Mouse (Mus musculus) neural tube, embryonic 13.5 days (tissue): ENCODE results near the gene Eps8. TPM values are rescaled to one million over a fixed set of nuclear protein-coding genes. Genes with fewer than 3 reads are reported as not detected.
A peak's percentile ranks its signal among the peaks of the same experiment; 100 is the strongest.

Experiments used
- ATAC-seq: fragments of 200-750 bp; cut with Nextera tagmentation; 2 replicates; pipeline ENCODE4 v1.8.0; 2017; ENCODE audit warnings: low read depth, mild to moderate bottlenecking, moderate TSS enrichment, moderate library complexity
- H3K27ac ChIP-seq: fragments of 300-500 bp; sonication (generic); replicated peaks from 2 replicates; pipeline ENCODE4 v1.5.1; 2015; ENCODE audit warnings: moderate library complexity, mild to moderate bottlenecking, inconsistent platforms
- H3K27me3 ChIP-seq: fragments of 300-500 bp; sonication (generic); 2 replicates; pipeline ENCODE4 v1.6.1; 2015; ENCODE audit warnings: mild to moderate bottlenecking, inconsistent platforms
- H3K36me3 ChIP-seq: fragments of 300-500 bp; sonication (generic); 2 replicates; pipeline ENCODE4 v1.6.1; 2015; ENCODE audit warnings: mild to moderate bottlenecking, inconsistent platforms
- H3K4me1 ChIP-seq: fragments of 300-500 bp; sonication (generic); replicated peaks from 2 replicates; pipeline ENCODE4 v1.6.1; 2015; ENCODE audit warnings: inconsistent platforms
- H3K4me2 ChIP-seq: fragments of 300-500 bp; sonication (generic); 2 replicates; pipeline ENCODE4 v1.6.1; 2015; ENCODE audit warnings: inconsistent platforms, mild to moderate bottlenecking, moderate library complexity
- H3K4me3 ChIP-seq: fragments of 300-500 bp; sonication (generic); 2 replicates; pipeline ENCODE4 v1.5.1; 2015; ENCODE audit warnings: mild to moderate bottlenecking, inconsistent platforms
- H3K9ac ChIP-seq: fragments of 300-500 bp; sonication (generic); 2 replicates; pipeline ENCODE4 v1.6.1; 2015; ENCODE audit warnings: moderate library complexity, mild to moderate bottlenecking, inconsistent platforms
- H3K9me3 ChIP-seq: fragments of 300-500 bp; sonication (generic); 2 replicates; pipeline ENCODE4 v1.6.1; 2016; ENCODE audit warnings: inconsistent platforms
- WGBS: fragments of 180-500 bp; shearing (Covaris S2); methylation state at CpG from one replicate; pipeline ENCODE4 v1.1.7; 2015; 5-methylcytosine and 5-hydroxymethylcytosine counted together
- polyA plus RNA-seq: library from polyadenylated mRNA; unstranded; fragments of >200 nt; fragmentation: Nextera tagmentation; extraction: Ambion mirVana; gene quantifications from 2 replicates; pipeline ENCODE4 v1.2.1, GENCODE M21; 2015

Gene Eps8
- polyA plus RNA-seq, 1 experiment from 2014 or later: 10.8 TPM

DNA sequence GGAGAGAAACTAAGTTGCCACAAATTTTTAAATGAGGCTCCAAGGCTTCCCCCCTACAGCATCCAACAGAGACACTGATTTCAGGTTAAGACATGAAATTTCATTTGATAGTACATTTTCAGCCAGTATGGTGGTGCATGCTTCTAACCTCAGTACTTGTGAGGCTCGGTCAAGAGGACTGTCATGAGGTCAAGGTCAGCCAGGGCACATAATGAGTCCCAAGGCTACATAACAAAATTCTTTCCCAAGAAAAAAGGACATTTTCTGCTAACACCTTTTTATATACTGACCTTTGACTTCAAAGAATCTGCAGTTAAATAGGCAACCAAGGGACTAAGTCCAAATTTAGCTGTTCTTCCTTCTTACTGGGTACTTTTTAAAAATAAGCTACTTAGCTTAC, 181.2 kb downstream of the Eps8 start:
- peaks cover 9% of the 10 kb centered on the region; the same call in 1 of the 2 replicates for H3K9me3 ChIP-seq
- WGBS: 74% methylated on average over 1 of the region's 1 CpGs
- peaks cover 27% of the 10 kb centered on the region for H3K4me1 ChIP-seq
- H3K4me3 ChIP-seq: no peak overlapping the region
- H3K4me2 ChIP-seq: no peak overlapping the region
- no peaks in the 10 kb centered on the region for H3K27me3 ChIP-seq
- no peak overlapping the region for H3K27ac ChIP-seq
- H3K9ac ChIP-seq: no peak overlapping the region
- peaks cover 5% of the 10 kb centered on the region; the same call in 1 of the 2 replicates for H3K36me3 ChIP-seq
- no peak for ATAC-seq

- Histone ChIP-seq H3K9ac (0 out of 2 replicates have a peak overlapping the region, but pooled peaks have one; percentile 22), H3K27me3 (no peaks in the 10 kb centered on the region), H3K4me2 (no peak overlapping the region), H3K4me3 (no peak overlapping the region), H3K4me1 (peaks cover 27% of the 10 kb centered on the region), H3K9me3 (peaks cover 9% of the 10 kb centered on the region; the same call in 1 of the 2 replicates), H3K36me3 (peaks cover 5% of the 10 kb centered on the region; the same call in 1 of the 2 replicates), H3K27ac (peak overlapping the region; percentile 63; the same call in 1 of the 2 replicates)
- WGBS: 38% methylated on average over 9 of the region's 9 CpGs
- peak; percentile 66 for ATAC-seq
Observed at GRCm38 (mm10) chr6:137472129-137472528, 182.5 kb downstream of the Eps8 start.

DNA sequence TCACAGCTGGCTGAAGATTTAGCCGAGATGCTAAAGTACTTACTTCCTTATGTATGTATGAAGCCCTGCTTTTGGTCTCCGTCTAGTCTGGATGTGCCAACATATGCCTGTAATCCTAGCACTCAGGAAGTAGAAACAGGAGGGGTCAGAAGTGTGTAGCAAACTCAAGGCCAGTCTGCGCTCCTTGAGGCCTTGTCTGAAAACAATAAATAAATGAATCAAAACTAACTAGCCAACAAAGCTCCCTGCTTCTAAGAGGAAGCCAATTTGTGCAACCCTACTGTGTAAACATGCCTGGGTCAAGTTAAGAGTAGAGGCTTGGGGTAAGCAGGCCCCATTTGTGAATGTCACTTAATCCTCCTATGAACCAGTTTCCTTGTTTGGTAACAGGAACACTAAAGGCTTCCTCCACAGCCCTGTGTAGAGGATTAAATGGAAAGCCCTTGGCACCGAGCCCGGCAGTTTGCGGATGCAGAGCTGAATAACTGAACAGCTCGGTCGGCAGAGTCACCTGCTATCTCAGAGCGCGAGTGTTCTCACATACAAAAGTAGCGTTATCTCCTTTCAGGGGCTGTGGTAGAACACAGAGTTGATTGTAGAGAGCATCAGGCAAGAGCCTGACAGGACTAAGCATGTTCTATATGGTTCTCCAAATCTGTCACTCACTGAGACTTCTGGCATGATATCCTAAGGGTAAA, 183.6 kb downstream of the Eps8 start:
- ATAC-seq: peak; percentile 57
- H3K27ac ChIP-seq: peak overlapping the region; percentile 63

DNA sequence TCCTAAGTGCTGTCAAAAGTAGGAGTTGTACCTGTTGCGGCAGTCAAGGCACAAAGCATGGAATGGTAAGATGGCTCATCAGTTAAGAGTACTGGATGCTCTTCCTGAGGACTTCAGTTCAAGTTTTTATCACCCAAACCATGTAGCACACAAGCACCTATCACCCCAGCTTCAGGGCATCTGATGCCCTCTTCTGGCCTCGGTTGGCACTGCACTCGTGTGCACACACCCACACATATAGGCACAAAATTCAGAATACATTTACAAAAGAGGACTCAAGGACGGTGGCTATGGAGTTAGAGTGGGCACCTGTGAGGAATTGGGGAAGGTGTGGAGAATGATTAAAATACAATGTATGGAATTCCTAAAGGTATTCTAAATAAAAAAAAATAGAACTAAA, 185.1 kb downstream of the Eps8 start:
- Histone ChIP-seq H3K4me3 (no peak overlapping the region), H3K9ac (no peak overlapping the region), H3K36me3 (0 out of 2 replicates have a peak, but pooled peaks cover under 1% of the 10 kb centered on the region), H3K27ac (no peak overlapping the region), H3K4me1 (peaks cover 35% of the 10 kb centered on the region), H3K9me3 (no peaks in the 10 kb centered on the region), H3K4me2 (no peak overlapping the region), H3K27me3 (no peaks in the 10 kb centered on the region)
- no peak for ATAC-seq
- WGBS: 98% methylated on average over 4 of the region's 4 CpGs

More for the DNA sequence above, 183.6 kb downstream of the Eps8 start:
- Histone ChIP-seq H3K4me3 (no peak overlapping the region), H3K4me2 (no peak overlapping the region), H3K4me1 (peaks cover 27% of the 10 kb centered on the region), H3K9ac (no peak overlapping the region), H3K36me3 (no peaks in the 10 kb centered on the region), H3K27me3 (no peaks in the 10 kb centered on the region), H3K9me3 (peaks cover 4% of the 10 kb centered on the region; the same call in 1 of the 2 replicates)
- WGBS: 44% methylated on average over 11 of the region's 11 CpGs

GRCm38 (mm10) chr6:137467696-137468095, 187.0 kb downstream of the Eps8 start:
- no peaks in the 10 kb centered on the region for H3K27me3 ChIP-seq
- peaks cover 38% of the 10 kb centered on the region for H3K4me1 ChIP-seq
- no peak overlapping the region for H3K27ac ChIP-seq
- H3K4me3 ChIP-seq: no peak overlapping the region
- no peak overlapping the region for H3K9ac ChIP-seq
- WGBS: 85% methylated on average over 3 of the region's 3 CpGs
- peaks cover 11% of the 10 kb centered on the region for H3K36me3 ChIP-seq
- no peak overlapping the region for H3K4me2 ChIP-seq
- no peak for ATAC-seq
- H3K9me3 ChIP-seq: no peaks in the 10 kb centered on the region

DNA sequence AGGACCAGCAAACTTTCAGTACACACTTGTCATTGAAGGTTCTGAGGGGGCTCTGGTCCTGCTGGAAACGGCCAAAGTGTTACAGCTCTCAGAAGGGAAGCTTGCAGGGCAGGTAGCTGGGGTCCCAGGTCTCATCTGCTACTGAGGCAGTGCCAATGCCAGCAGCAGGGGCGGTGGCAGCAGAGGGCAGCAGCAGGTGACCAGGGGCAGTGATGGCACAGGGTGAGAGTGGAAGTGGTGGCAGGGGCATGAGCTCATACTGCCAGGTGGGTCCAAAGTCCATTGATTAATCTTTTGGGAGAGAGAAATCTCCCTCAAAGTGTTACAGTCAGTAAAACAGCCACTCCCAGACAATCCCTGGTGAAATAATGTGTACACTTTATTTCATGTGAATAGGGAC, 188.4 kb downstream of the Eps8 start:
- H3K9me3 ChIP-seq: no peaks in the 10 kb centered on the region
- 89% methylated on average over 2 of the region's 2 CpGs for WGBS
- no peak for ATAC-seq

GRCm38 (mm10) chr6:137465253-137465652, 189.4 kb downstream of the Eps8 start:
- Histone ChIP-seq H3K4me1 (peaks cover 13% of the 10 kb centered on the region; the same call in 1 of the 2 replicates), H3K36me3 (peaks cover 25% of the 10 kb centered on the region), H3K9ac (no peak overlapping the region), H3K27me3 (no peaks in the 10 kb centered on the region), H3K27ac (no peak overlapping the region), H3K4me3 (no peak overlapping the region), H3K9me3 (no peaks in the 10 kb centered on the region), H3K4me2 (no peak overlapping the region)
- ATAC-seq: peak; percentile 60; the same call in 1 of the 2 replicates
- WGBS: 31% methylated on average over 2 of the region's 2 CpGs

More for the DNA sequence above, 188.4 kb downstream of the Eps8 start:
- no peak overlapping the region for H3K27ac ChIP-seq
- no peaks in the 10 kb centered on the region for H3K27me3 ChIP-seq
- peaks cover 25% of the 10 kb centered on the region for H3K36me3 ChIP-seq
- H3K4me1 ChIP-seq: peaks cover 23% of the 10 kb centered on the region
- H3K4me3 ChIP-seq: no peak overlapping the region
- H3K9ac ChIP-seq: no peak overlapping the region
- H3K4me2 ChIP-seq: no peak overlapping the region

DNA sequence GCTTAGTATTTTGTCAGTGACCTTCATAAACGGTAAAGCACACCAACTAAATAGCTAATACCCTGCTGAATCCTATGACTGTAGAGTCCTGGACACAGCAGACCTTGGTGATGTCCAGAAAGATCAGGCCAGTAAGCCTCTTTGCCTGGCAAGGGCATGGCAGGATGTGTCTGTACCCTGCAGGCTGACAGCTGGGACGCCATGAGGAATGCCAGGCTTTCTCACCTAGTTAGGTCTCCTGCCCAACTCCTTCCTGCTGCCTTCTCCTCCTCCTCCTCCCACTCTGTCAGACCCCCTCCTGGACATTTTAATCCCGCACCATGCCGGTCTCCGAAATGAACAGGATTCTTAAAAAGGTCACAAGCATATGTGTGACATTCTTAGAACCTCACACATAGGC, 190.9 kb downstream of the Eps8 start:
- WGBS: 97% methylated on average over 5 of the region's 5 CpGs
- Histone ChIP-seq H3K9ac (no peak overlapping the region), H3K36me3 (peaks cover 25% of the 10 kb centered on the region), H3K4me3 (no peak overlapping the region), H3K27me3 (no peaks in the 10 kb centered on the region), H3K27ac (no peak overlapping the region), H3K4me2 (no peak overlapping the region), H3K4me1 (0 out of 2 replicates have a peak, but pooled peaks cover 11% of the 10 kb centered on the region), H3K9me3 (no peaks in the 10 kb centered on the region)
- ATAC-seq: no peak

DNA sequence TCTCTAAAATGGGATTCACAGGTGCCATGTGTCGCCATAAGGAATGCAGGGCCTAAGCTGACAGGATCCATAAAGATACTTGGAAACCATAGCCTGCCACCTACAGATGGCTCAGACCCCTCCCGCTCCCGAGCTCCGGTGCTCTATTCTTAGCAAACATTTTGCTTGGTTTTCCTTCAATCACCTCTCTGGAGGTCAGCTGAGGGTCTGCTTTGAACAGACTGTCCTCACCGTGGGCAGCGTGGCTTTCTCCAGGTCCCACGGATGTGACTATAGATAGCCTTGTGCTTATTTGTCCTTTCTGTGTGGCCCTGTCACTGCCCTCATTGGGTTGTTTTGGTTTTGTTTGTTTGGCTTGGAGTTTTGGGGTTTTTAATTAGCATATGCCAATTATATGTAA, 196.5 kb downstream of the Eps8 start:
- Histone ChIP-seq H3K27ac (no peak overlapping the region), H3K4me3 (no peak overlapping the region), H3K4me2 (no peak overlapping the region), H3K36me3 (peaks cover 23% of the 10 kb centered on the region), H3K4me1 (peaks cover 3% of the 10 kb centered on the region; the same call in 1 of the 2 replicates), H3K9me3 (no peaks in the 10 kb centered on the region), H3K27me3 (no peaks in the 10 kb centered on the region), H3K9ac (no peak overlapping the region)
- WGBS: 87% methylated on average over 7 of the region's 7 CpGs
- ATAC-seq: no peak

GRCm38 (mm10) chr6:137457210-137457609, 197.5 kb downstream of the Eps8 start:
- peaks cover 16% of the 10 kb centered on the region for H3K36me3 ChIP-seq
- H3K9me3 ChIP-seq: no peaks in the 10 kb centered on the region
- H3K4me3 ChIP-seq: no peak overlapping the region
- no peak overlapping the region for H3K27ac ChIP-seq
- no peak overlapping the region for H3K9ac ChIP-seq
- 70% methylated on average over 7 of the region's 7 CpGs for WGBS
- no peaks in the 10 kb centered on the region for H3K27me3 ChIP-seq
- no peak overlapping the region for H3K4me2 ChIP-seq
- peaks cover 3% of the 10 kb centered on the region; the same call in 1 of the 2 replicates for H3K4me1 ChIP-seq
- no peak for ATAC-seq

- Histone ChIP-seq H3K27me3 (no peaks in the 10 kb centered on the region), H3K27ac (no peak overlapping the region), H3K4me2 (no peak overlapping the region), H3K4me3 (no peak overlapping the region), H3K36me3 (peaks cover 10% of the 10 kb centered on the region), H3K9me3 (no peaks in the 10 kb centered on the region), H3K4me1 (peaks cover 3% of the 10 kb centered on the region; the same call in 1 of the 2 replicates), H3K9ac (no peak overlapping the region)
- WGBS: 75% methylated on average over 7 of the region's 7 CpGs
- no peak; the same call in 1 of the 2 replicates for ATAC-seq
Observed at GRCm38 (mm10) chr6:137456064-137456463, 198.6 kb downstream of the Eps8 start.

- Histone ChIP-seq H3K27me3 (no peaks in the 10 kb centered on the region), H3K9me3 (no peaks in the 10 kb centered on the region), H3K36me3 (peaks cover 11% of the 10 kb centered on the region), H3K4me3 (no peak overlapping the region), H3K9ac (0 out of 2 replicates have a peak overlapping the region, but pooled peaks have one; percentile 9), H3K4me1 (peaks cover 3% of the 10 kb centered on the region; the same call in 1 of the 2 replicates), H3K27ac (no peak overlapping the region), H3K4me2 (no peak overlapping the region)
- WGBS: 10% methylated on average over 10 of the region's 10 CpGs
- peak; percentile 89 for ATAC-seq
Observed at GRCm38 (mm10) chr6:137455537-137456041, 199.1 kb downstream of the Eps8 start.
